Mouse (Mus musculus): ENCODE results near the gene Gsn.

Gene Gsn

GRCm38 (mm10) chr2:35278371-35279210, 22.4 kb downstream of the Gsn start:
- DNase-seq (ENCODE audit: low read depth, low spot score) = no peak

- no peak for DNase-seq (ENCODE audit: low read depth, low spot score)
Measured at GRCm38 (mm10) chr2:35280001-35280400, 23.8 kb downstream of the Gsn start.

GRCm38 (mm10) chr2:35282214-35282613, 26.0 kb downstream of the Gsn start:
- DNase-seq (ENCODE audit: low read depth, low spot score) = no peak

- no peak for DNase-seq (ENCODE audit: low read depth, low spot score)
Measured at GRCm38 (mm10) chr2:35283997-35284396, 27.8 kb downstream of the Gsn start.

DNA sequence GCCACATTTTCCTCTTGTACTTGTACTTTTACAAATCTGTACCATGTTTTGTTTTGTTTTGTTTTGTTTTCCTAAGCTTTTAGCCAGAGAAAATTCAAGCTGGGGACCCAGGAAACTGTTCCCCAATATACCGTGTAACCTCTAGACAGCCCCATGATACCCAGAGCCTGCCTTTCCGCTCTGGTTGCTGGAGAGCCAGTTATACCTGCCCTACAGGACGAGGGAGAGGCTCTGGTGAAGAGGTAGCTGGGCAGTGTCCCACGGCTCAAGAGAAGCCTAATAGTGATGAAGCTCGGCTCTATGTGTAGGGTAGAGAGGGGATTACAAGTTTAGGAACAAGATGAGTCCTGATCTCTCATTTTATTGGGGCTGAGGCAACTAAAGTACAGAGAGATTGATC, 29.0 kb downstream of the Gsn start:
- DNase-seq (ENCODE audit: low read depth, low spot score) = no peak

GRCm38 (mm10) chr2:35287017-35287620, 30.9 kb downstream of the Gsn start:
- DNase-seq (ENCODE audit: low read depth, low spot score) = no peak

DNA sequence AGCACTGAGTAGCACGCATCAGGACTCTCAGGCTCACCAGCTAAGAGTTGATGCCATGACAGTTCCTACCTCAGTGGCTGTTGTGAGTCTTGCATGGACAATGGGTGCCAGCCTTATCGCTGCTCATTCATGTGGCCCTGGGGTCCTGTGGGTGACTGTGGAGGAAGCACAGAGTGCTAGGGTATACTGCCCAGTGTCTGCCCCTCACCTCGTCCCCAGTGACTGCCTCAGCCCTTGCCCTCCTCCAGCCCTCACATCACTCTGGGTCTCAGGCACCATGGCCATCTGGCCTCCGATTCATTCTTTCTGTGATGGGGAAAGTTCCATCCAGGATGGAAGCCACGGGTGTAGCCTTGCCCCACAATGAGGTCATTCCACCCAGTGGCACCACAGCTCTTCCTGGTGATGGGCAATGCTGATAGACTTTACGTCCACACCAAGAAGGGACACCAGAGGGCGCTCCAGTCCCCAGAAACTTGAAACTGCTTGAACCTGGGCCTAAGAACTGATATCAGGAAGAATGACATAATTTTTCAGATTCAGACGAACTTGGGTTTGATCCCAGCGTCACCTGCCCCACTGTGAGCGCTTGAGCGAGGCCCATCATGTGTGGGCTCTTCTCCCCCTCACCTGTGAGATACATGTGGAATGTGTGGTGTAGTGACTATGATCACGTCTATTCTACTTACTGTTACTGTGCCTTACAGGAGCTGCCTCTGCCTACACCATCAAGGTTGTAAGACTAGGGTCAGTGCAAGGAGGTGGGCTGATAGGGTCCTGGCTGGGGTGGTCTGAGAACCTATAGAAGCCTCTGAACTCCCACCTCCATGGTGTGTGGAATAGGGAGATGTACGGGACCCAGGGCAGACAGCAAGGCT, 32.8 kb downstream of the Gsn start:
- DNase-seq (ENCODE audit: low read depth, low spot score) = no peak

GRCm38 (mm10) chr2:35291856-35292255, 35.7 kb downstream of the Gsn start:
- DNase-seq (ENCODE audit: low read depth, low spot score) = no peak

- no peak for DNase-seq (ENCODE audit: low read depth, low spot score)
Measured at GRCm38 (mm10) chr2:35292700-35293099, 36.5 kb downstream of the Gsn start.

- DNase-seq (ENCODE audit: low read depth, low spot score) = no peak
Measured at GRCm38 (mm10) chr2:35293291-35293690, 37.1 kb downstream of the Gsn start.

GRCm38 (mm10) chr2:35297703-35298332, 41.6 kb downstream of the Gsn start:
- DNase-seq (ENCODE audit: low read depth, low spot score) = peak; percentile 56

DNA sequence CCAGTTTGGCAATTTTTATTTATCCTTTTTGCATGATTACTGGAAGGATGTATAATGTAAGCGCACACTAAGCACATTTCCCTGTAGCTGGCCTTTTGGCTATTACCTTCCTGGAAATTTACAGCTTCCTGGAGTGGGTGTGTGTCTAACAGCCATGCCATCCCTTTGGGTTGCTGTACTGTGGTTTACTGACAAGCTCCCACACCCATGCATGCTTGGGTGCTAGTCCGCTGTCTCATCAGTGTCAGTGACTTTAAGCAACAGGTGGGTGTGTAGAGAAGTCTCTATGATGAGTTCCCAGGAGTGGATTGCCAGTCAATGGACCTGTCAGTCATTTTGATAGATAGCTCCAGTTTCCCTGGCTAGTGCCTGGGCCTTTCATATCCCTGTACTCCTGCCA, 43.3 kb downstream of the Gsn start:
- DNase-seq (ENCODE audit: low read depth, low spot score) = no peak

- no peak for DNase-seq (ENCODE audit: low read depth, low spot score)
Measured at GRCm38 (mm10) chr2:35302049-35302885, 46.1 kb downstream of the Gsn start.

- no peak for DNase-seq (ENCODE audit: low read depth, low spot score)
Measured at GRCm38 (mm10) chr2:35308166-35308565, 52.0 kb downstream of the Gsn start.

DNA sequence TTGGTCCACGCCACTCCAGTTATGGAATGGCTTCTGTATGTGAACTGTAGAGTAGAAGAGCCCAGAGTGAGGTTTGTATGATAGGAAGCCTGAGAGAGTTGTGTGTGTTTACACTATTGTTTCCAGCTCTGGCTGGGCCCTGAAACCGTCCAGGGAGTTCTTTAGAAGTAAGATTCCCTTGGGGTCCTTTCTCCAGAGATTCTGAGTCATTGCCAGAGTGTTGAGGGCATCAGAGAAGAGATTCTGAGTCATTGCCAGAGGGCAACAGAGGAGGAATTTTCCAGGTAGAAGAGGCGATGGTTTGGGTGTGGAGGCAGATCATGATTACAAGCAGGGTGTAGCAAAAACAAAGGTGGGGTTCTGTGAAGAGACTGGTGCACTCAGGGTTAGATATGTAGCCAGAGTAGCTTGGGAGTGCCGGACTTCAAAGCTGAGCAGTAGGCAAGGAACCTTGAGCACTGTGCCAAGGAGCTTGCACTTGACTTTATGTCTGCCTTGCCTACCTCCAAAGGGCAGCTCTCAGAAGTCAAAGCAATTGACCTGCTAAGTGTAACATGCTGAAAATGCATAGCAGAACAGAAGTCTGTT, 53.8 kb downstream of the Gsn start:
- no peak for DNase-seq (ENCODE audit: low read depth, low spot score)

DNA sequence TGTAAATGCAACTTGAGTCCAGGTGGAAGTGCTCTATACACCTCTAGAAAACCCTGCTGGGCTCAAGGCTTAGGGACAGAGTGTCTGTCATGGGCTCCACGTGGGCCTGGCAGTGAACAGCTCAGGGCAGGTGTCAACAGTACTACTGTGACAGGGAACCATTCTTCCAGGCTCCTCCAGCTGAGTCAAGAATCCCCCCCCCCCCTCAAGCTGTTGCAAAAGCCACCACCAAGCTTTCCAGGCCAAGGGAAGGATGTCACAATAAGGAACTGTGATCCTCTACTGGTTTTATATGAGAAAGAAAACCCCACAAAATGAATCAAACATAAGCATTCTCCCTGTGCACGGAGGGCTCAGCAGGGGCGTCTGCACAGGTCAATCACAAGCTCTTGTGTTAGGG, 58.1 kb downstream of the Gsn start:
- no peak for DNase-seq (ENCODE audit: low read depth, low spot score)

- no peak for DNase-seq (ENCODE audit: low read depth, low spot score)
Measured at GRCm38 (mm10) chr2:35317604-35318003, 61.4 kb downstream of the Gsn start.

DNA sequence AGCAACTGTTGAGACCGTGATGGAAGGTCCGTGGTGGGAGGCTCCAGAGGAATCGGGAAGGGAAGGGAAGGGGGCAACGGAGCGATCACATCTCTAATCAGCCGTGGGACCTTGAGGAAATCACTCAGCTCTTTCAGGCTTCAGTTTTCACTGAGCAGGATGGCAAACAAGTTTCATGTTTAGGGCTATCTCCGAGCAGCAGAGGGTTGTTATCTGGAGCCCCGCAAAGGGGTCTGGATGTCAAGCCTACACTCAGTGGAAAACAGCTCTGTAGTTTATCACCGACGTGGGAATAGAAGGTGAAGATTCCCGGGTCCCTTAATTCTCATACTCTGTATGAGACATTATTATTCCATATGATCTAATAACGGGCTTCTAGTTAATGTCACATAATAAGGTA, 62.2 kb downstream of the Gsn start:
- no peak for DNase-seq (ENCODE audit: low read depth, low spot score)

DNA sequence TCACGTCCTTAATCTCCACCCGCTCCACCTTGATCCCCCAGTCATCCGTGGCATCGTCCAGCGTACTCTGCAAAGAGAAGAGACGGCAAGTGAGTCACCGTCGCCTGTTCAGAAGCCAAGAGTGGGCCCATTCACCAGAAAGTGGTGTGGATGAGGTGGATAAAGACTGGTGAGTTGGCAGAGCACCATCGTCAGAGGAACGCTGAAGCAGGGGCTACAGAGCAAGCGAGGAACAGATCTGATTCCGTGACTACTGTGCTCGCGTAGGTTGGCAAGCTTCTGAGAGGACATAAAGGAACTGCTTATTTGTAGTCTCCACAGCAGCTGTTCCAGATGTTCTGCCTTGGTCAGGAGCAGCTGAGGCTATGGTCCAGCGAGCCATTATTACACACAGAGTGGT, 64.2 kb downstream of the Gsn start:
- no peak for DNase-seq (ENCODE audit: low read depth, low spot score)

DNA sequence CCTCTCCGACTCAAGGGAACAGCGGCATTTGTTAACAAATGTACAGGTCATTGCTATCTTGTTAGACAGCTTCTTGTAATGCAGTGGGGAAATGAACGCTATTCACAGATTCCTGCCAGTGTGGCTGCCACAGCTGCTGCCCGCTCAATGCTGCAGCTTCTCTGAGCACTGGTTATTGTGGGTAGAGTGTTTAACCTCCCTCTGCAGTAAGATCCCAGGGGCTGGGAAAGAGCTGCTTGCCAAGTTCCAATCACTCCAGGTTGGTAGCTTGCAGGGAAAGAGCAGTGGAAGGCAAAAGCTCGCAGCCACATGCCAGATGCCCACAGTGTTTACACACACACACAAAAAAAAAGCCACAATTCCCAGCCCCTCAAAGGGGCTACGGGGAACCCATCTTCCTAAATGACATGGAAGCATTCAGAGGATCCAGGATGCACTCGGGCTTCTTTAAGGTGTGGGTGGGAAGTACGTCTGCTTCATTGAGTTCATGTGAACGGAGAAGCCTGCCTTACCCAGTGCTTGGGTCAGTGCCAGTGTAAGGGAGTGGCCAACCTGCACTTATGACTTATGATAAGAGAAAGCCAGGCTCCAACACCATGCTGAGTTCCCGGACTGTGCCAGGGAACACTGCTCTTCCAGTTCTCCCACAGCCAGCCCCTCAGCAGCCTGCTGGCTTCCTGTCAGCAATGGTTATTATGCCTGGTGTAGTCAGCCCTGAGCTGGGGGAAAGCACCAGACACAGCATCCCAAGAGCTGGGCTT, 66.4 kb downstream of the Gsn start:
- no peak for DNase-seq (ENCODE audit: low read depth, low spot score)

All from WW6 (cell line).